Mouse (Mus musculus) neural tube, embryonic 10.5 days (tissue): Measurements from ENCODE around the gene Slc38a11.

Source experiments
- DNase-seq: peaks from one replicate; pipeline ENCODE4 v3.0.0-alpha.2; 2017; ENCODE audit warnings: low spot score; ENCODE audit errors: extremely low spot score

Slc38a11 gene

GRCm38 (mm10) chr2:65331321-65331720, 32.5 kb downstream of the Slc38a11 start:
- DNase-seq: no peak

GRCm38 (mm10) chr2:65321998-65322754, 41.7 kb downstream of the Slc38a11 start:
- DNase-seq: no peak

- no peak for DNase-seq
Measured at GRCm38 (mm10) chr2:65320975-65321374, 42.9 kb downstream of the Slc38a11 start.

GRCm38 (mm10) chr2:65316721-65317120, 47.1 kb downstream of the Slc38a11 start:
- DNase-seq: no peak

- no peak for DNase-seq
Measured at GRCm38 (mm10) chr2:65311250-65311649, 52.6 kb downstream of the Slc38a11 start.

- no peak for DNase-seq
Measured at GRCm38 (mm10) chr2:65296541-65296940, 67.3 kb downstream of the Slc38a11 start.

- no peak for DNase-seq
Measured at GRCm38 (mm10) chr2:65294092-65294491, 69.7 kb downstream of the Slc38a11 start.

- no peak for DNase-seq
Measured at GRCm38 (mm10) chr2:65293411-65293810, 70.4 kb downstream of the Slc38a11 start.

- no peak for DNase-seq
Measured at GRCm38 (mm10) chr2:65289721-65290120, 74.1 kb downstream of the Slc38a11 start.

- no peak for DNase-seq
Measured at GRCm38 (mm10) chr2:65288696-65289095, 75.1 kb downstream of the Slc38a11 start.

GRCm38 (mm10) chr2:65285380-65285779, 78.5 kb downstream of the Slc38a11 start:
- DNase-seq: no peak

- DNase-seq: no peak
Measured at GRCm38 (mm10) chr2:65282979-65283378, 80.9 kb downstream of the Slc38a11 start.

GRCm38 (mm10) chr2:65279029-65279690, 84.7 kb downstream of the Slc38a11 start:
- DNase-seq: no peak

- no peak for DNase-seq
Measured at GRCm38 (mm10) chr2:65275443-65276061, 88.3 kb downstream of the Slc38a11 start.

- DNase-seq: no peak
Measured at GRCm38 (mm10) chr2:65273910-65274309, 89.9 kb downstream of the Slc38a11 start.

GRCm38 (mm10) chr2:65268731-65269130, 95.1 kb downstream of the Slc38a11 start:
- no peak for DNase-seq

GRCm38 (mm10) chr2:65267834-65268233, 96.0 kb downstream of the Slc38a11 start:
- no peak for DNase-seq

- DNase-seq: no peak
Measured at GRCm38 (mm10) chr2:65266576-65267299, 97.1 kb downstream of the Slc38a11 start.
